Mouse (Mus musculus) kidney, adult 8-10 months (tissue): Measurements from ENCODE around the gene Fst.

Source experiments
- DNase-seq, 2 experiments: peaks; one replicate each; pipeline ENCODE4 v3.0.0; 2022

Fst gene

GRCm38 (mm10) chr13:114458886-114459700 is at the start of gene Fst:
Gene Fst (minus strand): TSS chr13:114458951.
- no peak for DNase-seq

DNA sequence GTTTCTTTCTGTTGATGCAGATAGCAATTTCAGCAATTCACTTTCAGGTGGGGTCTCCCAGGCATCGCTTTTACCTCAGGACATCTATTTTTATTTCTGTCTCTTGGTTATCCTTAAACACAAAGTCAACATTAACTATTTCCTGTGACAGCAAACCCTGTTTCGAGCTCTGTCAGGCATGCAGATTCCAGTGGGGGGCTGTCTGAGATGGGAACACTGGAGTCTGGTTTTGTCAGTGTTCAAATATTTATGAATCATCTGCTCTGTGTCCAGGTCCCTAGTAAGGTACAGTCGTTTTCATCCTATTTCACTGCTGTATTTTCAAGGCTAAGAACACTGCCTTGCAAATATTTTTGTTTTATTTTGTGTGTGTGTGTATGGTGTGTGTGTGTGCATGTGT is 35.1 kb upstream of the Fst start:
- no peak for DNase-seq

GRCm38 (mm10) chr13:114488178-114488577 is 29.4 kb upstream of the Fst start:
- DNase-seq, result no peak

GRCm38 (mm10) chr13:114478329-114478728 is 19.6 kb upstream of the Fst start:
- no peak for DNase-seq

DNA sequence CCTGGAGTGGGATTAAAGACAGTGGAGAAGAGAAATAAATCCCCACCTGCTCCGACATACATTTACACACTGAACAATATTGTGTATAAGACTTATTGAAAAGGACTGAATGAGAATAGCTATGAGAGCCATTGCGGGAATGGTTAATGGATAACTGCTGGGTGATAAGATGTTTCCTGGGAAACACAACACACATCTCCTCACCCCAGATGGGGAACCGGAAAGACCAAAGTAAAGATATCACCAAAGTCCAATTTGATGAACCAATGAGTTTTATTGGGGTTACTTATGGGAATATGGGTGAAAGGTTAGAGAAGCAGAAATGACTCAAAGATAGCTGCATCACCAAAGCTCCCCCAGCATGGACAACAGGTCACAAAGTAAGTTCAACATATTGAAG is 11.2 kb upstream of the Fst start:
- no peak for DNase-seq

- DNase-seq, result no peak
Observed at GRCm38 (mm10) chr13:114466269-114466919, 7.6 kb upstream of the Fst start.

DNA sequence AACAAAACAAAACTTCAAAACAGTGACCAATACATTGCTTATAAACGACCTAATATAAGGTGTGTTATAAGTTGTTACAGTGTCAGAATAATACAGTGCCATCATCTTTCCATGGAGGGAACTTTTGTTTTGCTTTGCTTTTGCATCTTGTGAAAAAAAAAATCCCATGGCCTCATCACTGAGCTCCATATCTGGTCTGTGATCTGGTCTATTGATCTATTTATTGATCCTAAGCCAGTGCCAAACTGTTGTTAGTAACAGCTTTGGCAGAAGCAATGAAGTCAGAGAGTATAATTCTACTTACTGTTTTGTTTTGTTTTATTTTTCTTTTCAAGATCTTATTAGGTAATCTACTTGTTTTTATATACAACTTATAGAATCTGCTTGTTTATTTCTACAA is 6.6 kb upstream of the Fst start:
- DNase-seq, result no peak

DNA sequence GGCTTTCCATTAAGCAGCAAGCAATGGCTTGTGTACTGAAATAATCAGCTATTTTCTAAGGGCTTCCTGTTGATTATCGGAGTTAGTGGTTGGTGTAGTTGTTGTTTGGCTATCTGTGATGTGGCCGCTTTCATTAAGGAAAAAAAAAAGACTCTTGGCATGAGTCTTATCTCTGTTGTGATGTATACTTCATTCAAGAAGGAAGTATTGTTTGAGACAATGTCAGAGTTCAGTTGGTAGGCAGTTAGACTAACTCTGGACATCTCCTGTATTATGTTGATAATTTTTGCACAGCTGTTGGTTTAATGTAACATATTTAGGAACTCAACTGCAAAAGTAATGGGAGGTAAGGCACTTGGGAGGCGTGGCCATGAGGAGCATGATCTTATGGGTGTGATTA is 6.1 kb upstream of the Fst start:
- DNase-seq, result no peak

GRCm38 (mm10) chr13:114462548-114463408 is 4.0 kb upstream of the Fst start:
- DNase-seq, result no peak

DNA sequence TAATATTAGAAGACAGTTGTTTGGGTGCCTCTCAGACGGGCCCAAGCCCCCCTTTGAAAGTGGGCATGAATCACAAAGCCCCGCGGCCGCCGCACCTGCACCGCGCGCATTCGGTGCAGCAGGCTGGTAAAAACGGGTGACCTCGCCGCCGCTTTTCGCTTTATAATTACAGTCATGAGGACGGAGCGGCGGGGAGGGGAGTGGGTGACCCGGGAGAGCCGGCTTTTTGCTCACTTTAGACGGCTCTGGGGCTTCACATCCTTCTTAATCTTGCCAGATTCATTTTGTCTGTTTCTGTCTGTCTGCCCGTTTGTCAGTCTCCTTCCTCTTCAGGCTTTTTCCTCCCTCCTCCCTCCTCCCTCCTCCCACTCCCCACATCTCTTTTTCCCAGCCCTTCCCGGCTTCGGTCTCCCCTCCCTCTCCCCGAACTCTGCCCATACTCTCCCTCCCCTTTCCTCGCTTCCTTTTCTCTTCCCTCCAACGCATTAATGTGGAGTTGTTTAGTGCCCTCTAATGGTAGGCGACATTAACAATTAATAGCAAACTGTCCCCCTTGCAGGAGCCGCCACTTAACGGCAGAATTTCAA is 1.6 kb upstream of the Fst start:
- peak; percentile 11 to 24 for DNase-seq

- DNase-seq, result no peak
Observed at GRCm38 (mm10) chr13:114459701-114460160, 980 bp upstream of the Fst start.

DNA sequence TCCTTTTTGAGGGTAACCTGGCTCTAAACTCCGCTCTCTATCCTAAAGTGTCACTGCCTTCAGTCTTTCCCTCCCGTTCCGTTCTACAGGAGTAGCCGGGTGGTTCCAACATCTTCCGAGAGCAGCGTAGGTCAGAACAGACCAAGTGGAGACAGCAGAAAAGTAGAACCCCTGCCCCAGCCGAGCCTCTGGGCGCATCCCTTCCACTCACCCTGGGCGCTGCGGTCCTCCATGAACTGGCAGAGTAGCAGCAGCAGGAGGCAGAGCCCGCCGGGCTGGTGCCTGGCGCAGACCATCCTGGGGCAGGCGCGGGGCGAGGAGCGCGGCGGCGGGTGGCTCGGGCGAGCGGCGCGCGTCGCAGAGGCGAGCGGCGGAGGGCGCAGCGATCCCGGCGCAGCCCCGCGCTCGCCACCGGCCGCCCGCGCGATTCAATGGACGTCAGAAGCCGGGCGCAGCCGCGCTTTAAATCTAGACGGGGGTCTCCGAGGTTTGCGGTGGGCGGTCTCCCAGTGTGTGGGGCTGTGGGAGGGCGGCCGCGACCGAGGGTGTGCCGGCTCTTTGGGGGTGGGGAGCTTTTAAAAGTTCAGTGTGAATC is 363 bp downstream of the Fst start:
- DNase-seq, result no peak

- no peak for DNase-seq
Observed at GRCm38 (mm10) chr13:114457567-114458120, 1.1 kb downstream of the Fst start.

DNA sequence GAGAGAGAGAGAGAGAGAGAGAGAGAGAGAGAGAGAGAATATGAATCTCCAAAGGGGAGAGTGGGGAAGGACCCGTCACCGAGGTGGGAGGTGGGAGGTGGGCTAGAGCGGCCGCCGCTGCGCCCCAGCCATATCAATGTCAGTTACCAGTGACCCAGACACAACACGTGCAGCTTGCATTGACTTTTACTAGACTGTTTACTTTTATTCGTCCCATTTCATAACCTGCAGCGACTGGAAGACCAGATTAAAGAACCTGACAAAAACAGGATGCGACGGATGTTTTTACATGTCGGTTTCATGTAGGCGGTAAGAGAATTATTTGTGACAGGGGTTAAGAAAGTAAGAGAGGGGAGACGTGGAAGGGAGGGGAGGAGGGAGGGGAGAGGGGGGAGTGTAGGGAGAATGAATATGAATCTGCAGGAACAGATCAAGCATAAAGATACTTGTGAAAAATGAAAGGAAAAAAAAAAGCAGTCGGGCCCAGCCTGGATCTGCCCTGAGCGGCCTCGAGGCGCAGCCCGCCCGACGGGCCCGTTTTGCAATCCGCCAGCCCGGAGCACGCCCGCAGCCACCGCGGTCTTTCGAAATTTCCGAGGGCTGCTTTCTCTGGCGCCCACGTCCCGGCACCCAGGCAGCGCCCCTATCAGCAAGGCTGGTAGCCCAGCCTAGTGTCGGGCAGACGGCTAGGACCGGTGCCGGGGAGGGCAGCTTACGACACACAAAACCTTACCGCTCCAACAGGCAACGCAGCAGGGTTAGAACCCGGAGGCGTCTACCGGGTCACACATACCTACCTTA is 1.8 kb downstream of the Fst start:
- peak in 1 of 2 experiments; percentile 11 for DNase-seq

DNA sequence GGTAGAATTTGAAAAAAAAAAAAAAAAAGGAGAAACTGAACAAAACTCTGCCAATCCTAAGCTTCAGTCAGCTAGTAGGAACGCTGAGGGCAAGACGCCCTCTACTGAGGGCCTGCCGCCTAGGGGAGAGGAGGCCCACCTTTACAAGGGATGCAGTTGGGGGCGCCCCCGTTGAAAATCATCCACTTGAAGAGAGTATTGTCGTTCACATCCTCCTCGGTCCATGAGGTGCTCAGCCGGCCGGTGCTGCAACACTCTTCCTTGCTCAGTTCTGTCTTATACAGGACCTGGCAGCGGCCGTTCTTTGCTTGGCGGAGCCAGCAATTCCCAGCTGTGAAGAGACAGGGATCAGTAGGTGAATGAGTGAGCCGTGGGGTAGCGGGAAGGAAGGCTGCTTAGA is 2.5 kb downstream of the Fst start:
- DNase-seq, result peak in 1 of 2 experiments; percentile 24

DNA sequence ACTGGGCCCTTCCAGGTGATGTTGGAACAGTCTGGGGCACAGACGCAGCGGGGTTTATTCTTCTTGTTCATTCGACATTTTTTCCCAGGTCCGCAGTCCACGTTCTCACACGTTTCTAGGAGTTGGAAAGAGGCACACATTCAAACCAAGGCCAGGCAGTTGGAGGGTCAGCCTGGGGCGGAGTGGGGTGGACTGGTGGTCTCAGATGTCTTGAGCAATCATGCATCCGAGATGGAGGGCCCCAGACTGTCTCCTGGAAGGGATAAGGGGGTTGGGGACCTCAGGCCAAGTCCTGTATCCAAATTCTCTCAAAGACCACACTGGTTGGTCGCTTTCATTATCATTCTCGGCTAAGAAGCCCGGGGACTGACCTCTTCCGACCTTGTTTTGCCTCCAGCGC is 3.0 kb downstream of the Fst start:
- DNase-seq, result no peak

DNA sequence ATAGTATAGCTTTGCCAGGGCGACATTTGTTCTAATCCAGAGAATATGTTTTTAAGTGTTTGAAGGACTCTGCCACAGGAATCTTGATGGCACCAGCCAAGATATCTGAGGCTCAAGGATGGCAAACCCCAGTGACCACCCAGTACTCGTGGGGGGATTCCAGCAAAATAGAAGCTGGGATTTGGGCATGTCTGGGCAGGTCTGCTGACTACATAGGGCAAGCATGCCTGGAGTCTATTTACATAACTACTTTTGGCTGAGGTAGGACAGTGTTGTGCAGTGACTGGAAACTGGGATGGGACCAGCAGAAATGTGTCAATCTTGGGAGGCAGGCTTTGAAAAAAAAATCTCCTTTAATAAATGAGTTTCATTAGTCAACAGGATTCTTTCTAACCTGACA is 11.5 kb downstream of the Fst start:
- DNase-seq, result no peak

GRCm38 (mm10) chr13:114432491-114432890 is 26.3 kb downstream of the Fst start:
- DNase-seq, result no peak

GRCm38 (mm10) chr13:114425230-114425629 is 33.5 kb downstream of the Fst start:
- no peak for DNase-seq

GRCm38 (mm10) chr13:114420235-114420634 is 38.5 kb downstream of the Fst start:
- no peak for DNase-seq

- no peak for DNase-seq
Observed at GRCm38 (mm10) chr13:114419364-114419763, 39.4 kb downstream of the Fst start.
